Mouse (Mus musculus): Measurements from ENCODE around the gene Zfp866. TPM values are rescaled to one million over a fixed set of nuclear protein-coding genes. Genes with fewer than 3 reads are reported as not detected.

Zfp866 gene
- polyA plus RNA-seq, 1 experiment from 2014 or later: 16.7 TPM

DNA sequence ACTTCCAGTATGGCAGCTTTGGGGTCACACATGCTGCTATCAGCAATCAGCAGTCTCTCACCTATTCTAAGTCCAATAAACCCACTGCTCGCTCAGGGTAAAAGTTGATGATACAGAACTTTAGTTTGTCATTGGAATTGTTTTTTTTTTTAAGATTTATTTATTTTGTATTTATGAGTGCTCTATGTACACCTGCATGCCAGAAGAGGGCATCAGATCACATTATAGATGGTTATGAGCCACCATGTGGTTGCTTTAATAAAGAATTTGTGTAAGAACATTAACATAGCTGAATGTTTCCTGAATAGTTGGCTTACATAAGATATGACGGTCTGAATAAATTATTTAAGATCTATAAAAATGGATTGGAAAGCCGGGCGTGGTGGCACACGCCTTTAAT, 32.7 kb downstream of the Zfp866 start:
- no peak for ATAC-seq
- H3K9ac ChIP-seq (ENCODE audit: low read depth, low read length): no peak overlapping the region
- peaks cover 7% of the 10 kb centered on the region for H3K36me3 ChIP-seq (ENCODE audit: control insufficient read depth, insufficient read depth, low read length)
- no peaks in the 10 kb centered on the region for H3K27me3 ChIP-seq (replicated peaks; ENCODE audit: control insufficient read depth, insufficient read depth, low read length)
- no peaks in the 10 kb centered on the region for H3K9me3 ChIP-seq (ENCODE audit: control insufficient read depth, low read length)
- no peak overlapping the region for H3K27ac ChIP-seq (ENCODE audit: low read length)
- WGBS: 94% methylated on average over 5 of the region's 5 CpGs
- no peaks in the 10 kb centered on the region for H3K4me1 ChIP-seq (ENCODE audit: control insufficient read depth, insufficient read depth, low read length)
- no peak overlapping the region for H3K4me3 ChIP-seq (ENCODE audit: low read length)
- H3K4me2 ChIP-seq (ENCODE audit: low read depth, low read length): no peak overlapping the region

DNA sequence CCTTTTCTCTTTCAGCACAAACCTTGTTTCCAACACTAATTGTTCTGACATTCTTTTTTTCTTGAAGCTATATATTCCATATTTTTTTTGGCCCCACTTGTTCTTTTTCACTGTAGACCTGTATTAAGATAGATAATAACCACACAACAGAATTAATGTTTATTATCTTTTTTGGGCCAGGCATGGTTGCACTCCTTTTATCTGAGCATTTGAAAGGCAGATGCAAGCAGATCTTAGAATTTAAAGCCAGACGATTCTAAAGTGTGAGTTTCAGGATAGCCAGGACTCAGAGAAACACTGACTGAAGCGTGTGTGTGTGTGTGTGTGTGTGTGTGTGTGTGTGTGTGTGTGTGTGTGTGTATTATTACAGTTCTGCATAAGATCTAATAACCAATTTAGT, 38.5 kb downstream of the Zfp866 start:
- no peaks in the 10 kb centered on the region for H3K9me3 ChIP-seq (ENCODE audit: control insufficient read depth, low read length)
- H3K27me3 ChIP-seq (replicated peaks; ENCODE audit: control insufficient read depth, insufficient read depth, low read length): no peaks in the 10 kb centered on the region
- 91% methylated on average over 2 of the region's 2 CpGs for WGBS
- no peak overlapping the region for H3K27ac ChIP-seq (ENCODE audit: low read length)
- H3K36me3 ChIP-seq (ENCODE audit: control insufficient read depth, insufficient read depth, low read length): no peaks in the 10 kb centered on the region
- H3K4me3 ChIP-seq (ENCODE audit: low read length): no peak overlapping the region
- no peak overlapping the region for H3K9ac ChIP-seq (ENCODE audit: low read depth, low read length)
- H3K4me1 ChIP-seq (ENCODE audit: control insufficient read depth, insufficient read depth, low read length): peaks cover 5% of the 10 kb centered on the region; the same call in 1 of the 2 replicates
- ATAC-seq: no peak
- H3K4me2 ChIP-seq (ENCODE audit: low read depth, low read length): no peak overlapping the region

- peak within 1 kb of the TSS; percentile 81 for H3K9ac ChIP-seq (ENCODE audit: low read depth, low read length)
These were observed 41.2 kb downstream of the Zfp866 start, which contains the start of gene Zfp963 for GRCm38 (mm10) chr8:69749544-69750454. TSS of gene Zfp963 (minus strand) at chr8:69749970.

DNA sequence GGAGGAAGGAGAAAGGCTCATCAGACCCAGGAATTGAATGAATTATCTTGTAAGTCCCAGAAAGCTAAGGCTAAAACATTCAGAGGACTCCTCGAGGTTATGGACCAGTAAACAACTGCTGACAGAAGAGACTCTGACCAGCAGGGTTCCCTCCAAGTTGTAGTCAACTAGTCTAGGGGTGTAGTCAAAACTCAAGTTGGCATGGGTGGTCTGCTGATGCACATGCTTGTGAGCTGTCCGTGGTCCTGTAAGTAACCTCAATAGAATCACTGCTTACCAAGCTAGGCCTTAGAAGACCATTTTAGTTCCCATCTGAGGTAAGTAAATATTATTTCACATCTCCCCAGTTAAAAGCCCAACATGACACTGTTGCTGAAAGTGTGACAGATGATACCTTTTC, 49.7 kb downstream of the Zfp866 start:
- H3K27ac ChIP-seq (ENCODE audit: low read length): no peak overlapping the region
- no peak for ATAC-seq
- H3K4me1 ChIP-seq (ENCODE audit: control insufficient read depth, insufficient read depth, low read length): peaks cover 8% of the 10 kb centered on the region; the same call in 1 of the 2 replicates
- no peak overlapping the region for H3K9ac ChIP-seq (ENCODE audit: low read depth, low read length)
- H3K9me3 ChIP-seq (ENCODE audit: control insufficient read depth, low read length): no peaks in the 10 kb centered on the region
- H3K4me2 ChIP-seq (ENCODE audit: low read depth, low read length): no peak overlapping the region
- no peak overlapping the region for H3K4me3 ChIP-seq (ENCODE audit: low read length)
- H3K27me3 ChIP-seq (replicated peaks; ENCODE audit: control insufficient read depth, insufficient read depth, low read length): no peaks in the 10 kb centered on the region
- WGBS: 82% methylated on average over 2 of the region's 2 CpGs
- peaks cover 5% of the 10 kb centered on the region; the same call in 1 of the 2 replicates for H3K36me3 ChIP-seq (ENCODE audit: control insufficient read depth, insufficient read depth, low read length)

More at GRCm38 (mm10) chr8:69749544-69750454, 41.2 kb downstream of the Zfp866 start, which contains the start of gene Zfp963:
- Histone ChIP-seq H3K36me3 (ENCODE audit: control insufficient read depth, insufficient read depth, low read length) (peaks cover 5% of the 10 kb centered on the region; the same call in 1 of the 2 replicates), H3K4me2 (ENCODE audit: low read depth, low read length) (peak within 1 kb of the TSS; percentile 51), H3K4me1 (ENCODE audit: control insufficient read depth, insufficient read depth, low read length) (peaks cover 5% of the 10 kb centered on the region; the same call in 1 of the 2 replicates), H3K27ac (ENCODE audit: low read length) (peak within 1 kb of the TSS; percentile 97), H3K9me3 (ENCODE audit: control insufficient read depth, low read length) (no peaks in the 10 kb centered on the region), H3K4me3 (ENCODE audit: low read length) (peak within 1 kb of the TSS; percentile 66), H3K27me3 (replicated peaks; ENCODE audit: control insufficient read depth, insufficient read depth, low read length) (no peaks in the 10 kb centered on the region)
- 3% methylated on average over 47 of the region's 48 CpGs for WGBS
- ATAC-seq: peak; percentile 100

- Histone ChIP-seq H3K36me3 (ENCODE audit: control insufficient read depth, insufficient read depth, low read length) (peaks cover 5% of the 10 kb centered on the region; the same call in 1 of the 2 replicates), H3K9ac (ENCODE audit: low read depth, low read length) (no peak overlapping the region), H3K4me2 (ENCODE audit: low read depth, low read length) (no peak overlapping the region), H3K4me1 (ENCODE audit: control insufficient read depth, insufficient read depth, low read length) (peaks cover 8% of the 10 kb centered on the region; the same call in 1 of the 2 replicates), H3K27me3 (replicated peaks; ENCODE audit: control insufficient read depth, insufficient read depth, low read length) (no peaks in the 10 kb centered on the region), H3K27ac (ENCODE audit: low read length) (peak overlapping the region; percentile 52), H3K4me3 (ENCODE audit: low read length) (no peak overlapping the region), H3K9me3 (ENCODE audit: control insufficient read depth, low read length) (no peaks in the 10 kb centered on the region)
- WGBS: 67% methylated on average over 6 of the region's 6 CpGs
- peak; percentile 86 for ATAC-seq
These were observed 50.2 kb downstream of the Zfp866 start for GRCm38 (mm10) chr8:69740763-69741162.

GRCm38 (mm10) chr8:69735495-69735894, 55.5 kb downstream of the Zfp866 start:
- H3K36me3 ChIP-seq (ENCODE audit: control insufficient read depth, insufficient read depth, low read length): no peaks in the 10 kb centered on the region
- ATAC-seq: no peak
- 80% methylated on average over 1 of the region's 1 CpGs for WGBS
- no peak overlapping the region for H3K4me3 ChIP-seq (ENCODE audit: low read length)
- H3K4me1 ChIP-seq (ENCODE audit: control insufficient read depth, insufficient read depth, low read length): peaks cover 2% of the 10 kb centered on the region; the same call in 1 of the 2 replicates
- no peaks in the 10 kb centered on the region for H3K27me3 ChIP-seq (replicated peaks; ENCODE audit: control insufficient read depth, insufficient read depth, low read length)
- H3K9ac ChIP-seq (ENCODE audit: low read depth, low read length): no peak overlapping the region
- H3K9me3 ChIP-seq (ENCODE audit: control insufficient read depth, low read length): no peaks in the 10 kb centered on the region
- no peak overlapping the region for H3K4me2 ChIP-seq (ENCODE audit: low read depth, low read length)
- no peak overlapping the region for H3K27ac ChIP-seq (ENCODE audit: low read length)

- peaks cover 7% of the 10 kb centered on the region for H3K4me1 ChIP-seq (ENCODE audit: control insufficient read depth, insufficient read depth, low read length)
- H3K27ac ChIP-seq (ENCODE audit: low read length): peak overlapping the region; percentile 68
- 43% methylated on average over 5 of the region's 5 CpGs for WGBS
- H3K4me3 ChIP-seq (ENCODE audit: low read length): peak overlapping the region; percentile 96
- ATAC-seq: peak; percentile 32
- no peaks in the 10 kb centered on the region for H3K9me3 ChIP-seq (ENCODE audit: control insufficient read depth, low read length)
- no peak overlapping the region for H3K9ac ChIP-seq (ENCODE audit: low read depth, low read length)
- no peaks in the 10 kb centered on the region for H3K27me3 ChIP-seq (replicated peaks; ENCODE audit: control insufficient read depth, insufficient read depth, low read length)
- H3K4me2 ChIP-seq (ENCODE audit: low read depth, low read length): peak overlapping the region; percentile 53
- H3K36me3 ChIP-seq (ENCODE audit: control insufficient read depth, insufficient read depth, low read length): no peaks in the 10 kb centered on the region
These were observed 73.8 kb downstream of the Zfp866 start for GRCm38 (mm10) chr8:69717232-69717580.

- Histone ChIP-seq H3K27ac (ENCODE audit: low read length) (peak overlapping the region; percentile 100), H3K4me3 (ENCODE audit: low read length) (peak overlapping the region; percentile 96), H3K4me2 (ENCODE audit: low read depth, low read length) (peak overlapping the region; percentile 53), H3K36me3 (ENCODE audit: control insufficient read depth, insufficient read depth, low read length) (no peaks in the 10 kb centered on the region), H3K9me3 (ENCODE audit: control insufficient read depth, low read length) (no peaks in the 10 kb centered on the region), H3K4me1 (ENCODE audit: control insufficient read depth, insufficient read depth, low read length) (peaks cover 7% of the 10 kb centered on the region), H3K9ac (ENCODE audit: low read depth, low read length) (peak overlapping the region; percentile 100), H3K27me3 (replicated peaks; ENCODE audit: control insufficient read depth, insufficient read depth, low read length) (no peaks in the 10 kb centered on the region)
- under 1% methylated on average over 52 of the region's 52 CpGs for WGBS
- ATAC-seq: peak; percentile 99
These were observed 74.4 kb downstream of the Zfp866 start for GRCm38 (mm10) chr8:69716403-69717231.

GRCm38 (mm10) chr8:69715366-69715765, 75.6 kb downstream of the Zfp866 start:
- Histone ChIP-seq H3K4me2 (ENCODE audit: low read depth, low read length) (peak overlapping the region; percentile 35), H3K27ac (ENCODE audit: low read length) (no peak overlapping the region), H3K4me1 (ENCODE audit: control insufficient read depth, insufficient read depth, low read length) (peaks cover 7% of the 10 kb centered on the region), H3K36me3 (ENCODE audit: control insufficient read depth, insufficient read depth, low read length) (no peaks in the 10 kb centered on the region), H3K9me3 (ENCODE audit: control insufficient read depth, low read length) (no peaks in the 10 kb centered on the region), H3K4me3 (ENCODE audit: low read length) (peak overlapping the region; percentile 17), H3K9ac (ENCODE audit: low read depth, low read length) (0 out of 2 replicates have a peak overlapping the region, but pooled peaks have one; percentile 47), H3K27me3 (replicated peaks; ENCODE audit: control insufficient read depth, insufficient read depth, low read length) (no peaks in the 10 kb centered on the region)
- ATAC-seq: no peak
- WGBS: 80% methylated on average over 6 of the region's 6 CpGs

All from intestine, embryonic 16.5 days (tissue).